Mouse (Mus musculus) heart, postnatal 0 days (tissue): Measurements from ENCODE around the gene Rfng. TPM values are rescaled to one million over a fixed set of nuclear protein-coding genes. Genes with fewer than 3 reads are reported as not detected.
"Not testable (repeated sequence)": the region's sequence is repeated elsewhere in the genome, so short reads cannot be mapped to it uniquely, and the experiment has no call there.

Source experiments
- ATAC-seq: fragments of 200-750 bp; cut with Nextera tagmentation; 2 replicates; pipeline ENCODE4 v1.8.0; 2017; ENCODE audit warnings: low read depth, moderate number of reproducible peaks, moderate library complexity; ENCODE audit not compliant: insufficient read depth
- DNase-seq: peaks from one replicate; pipeline ENCODE4 v3.0.0-alpha.2; 2016; ENCODE audit warnings: low spot score
- H3K27ac ChIP-seq: fragments of 300-500 bp; sonication (generic); 2 replicates; pipeline ENCODE4 v1.5.1; 2014; ENCODE audit warnings: low read depth, mild to moderate bottlenecking
- H3K27me3 ChIP-seq: fragments of 300-500 bp; sonication (generic); 2 replicates; pipeline ENCODE4 v1.6.1; 2014; ENCODE audit warnings: low read length, mixed read lengths; ENCODE audit not compliant: control insufficient read depth, insufficient read depth
- H3K36me3 ChIP-seq: fragments of 300-500 bp; sonication (generic); replicated peaks from 2 replicates; pipeline ENCODE4 v1.6.1; 2014; ENCODE audit warnings: low read length, mixed read lengths; ENCODE audit not compliant: control insufficient read depth, insufficient read depth
- H3K4me1 ChIP-seq: fragments of 300-500 bp; sonication (generic); 2 replicates; pipeline ENCODE4 v1.6.1; 2014; ENCODE audit warnings: antibody characterized with exemption; ENCODE audit not compliant: control insufficient read depth, insufficient read depth
- H3K4me2 ChIP-seq: fragments of 300-500 bp; sonication (generic); 2 replicates; pipeline ENCODE4 v1.6.1; 2014; ENCODE audit warnings: low read depth, mild to moderate bottlenecking, low read length, moderate library complexity
- H3K4me3 ChIP-seq: fragments of 300-500 bp; sonication (generic); 2 replicates; pipeline ENCODE4 v1.5.1; 2014; ENCODE audit warnings: low read depth, low read length
- H3K9ac ChIP-seq: fragments of 300-500 bp; sonication (generic); replicated peaks from 2 replicates; pipeline ENCODE4 v1.6.1; 2014; ENCODE audit warnings: low read depth, low read length, mixed read lengths
- H3K9me3 ChIP-seq: fragments of 300-500 bp; sonication (generic); replicated peaks from 2 replicates; pipeline ENCODE4 v1.6.1; 2016; ENCODE audit warnings: low read length; ENCODE audit not compliant: control insufficient read depth
- CTCF ChIP-seq: IDR thresholded peaks from 2 replicates; pipeline ENCODE4 v1.5.1; 2016; ENCODE audit warnings: antibody characterized with exemption, control low read depth, low read depth
- EP300 ChIP-seq: IDR thresholded peaks from 2 replicates; pipeline ENCODE4 v1.6.1; 2016; ENCODE audit warnings: antibody characterized with exemption, low read depth
- WGBS: fragments of 180-500 bp; shearing (Covaris S2); extraction: QIAGEN DNeasy Blood & Tissue Kit; methylation state at CpG from one replicate; pipeline ENCODE4 v1.1.7; 2014; 5-methylcytosine and 5-hydroxymethylcytosine counted together
- polyA plus RNA-seq: library from polyadenylated mRNA; unstranded; fragments of >200 nt; fragmentation: Nextera tagmentation; extraction: Ambion mirVana; gene quantifications from 2 replicates; pipeline ENCODE4 v1.2.1, GENCODE M21; 2015
- total RNA-seq: library from RNA; depleted of rRNA; stranded (reverse); fragments of >200 nt; gene quantifications from 2 replicates; pipeline ENCODE4 v1.2.3, GENCODE M21; 2014; ENCODE audit warnings: low replicate concordance

Gene Rfng
- total and polyA plus RNA-seq, 2 experiments from 2014 or later = 14.5 to 15.3 TPM

DNA sequence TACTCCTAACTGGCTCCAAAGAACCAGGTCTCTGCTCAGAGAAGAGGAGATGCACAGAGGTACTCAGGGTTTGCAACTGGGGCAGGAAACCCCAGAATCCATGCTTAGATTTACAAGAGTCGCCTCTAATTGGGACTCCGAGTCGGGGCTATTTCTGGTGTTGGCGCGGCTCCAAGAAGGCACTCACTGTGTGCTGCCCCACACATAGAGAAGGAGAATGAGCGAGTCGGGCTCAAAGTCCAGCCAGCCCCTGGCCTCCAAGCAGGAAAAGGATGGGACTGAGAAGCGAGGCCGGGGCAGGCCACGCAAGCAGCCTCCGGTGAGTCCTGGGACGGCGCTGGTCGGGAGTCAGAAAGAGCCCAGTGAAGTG, 21.4 kb downstream of the Rfng start, which contains the start of gene Hmga1b:
Hmga1b (plus strand) TSS at position 123 of the 370 bp plus-strand sequence.
- H3K36me3 ChIP-seq, H3K27ac ChIP-seq, H3K4me1 ChIP-seq, H3K4me3 ChIP-seq, H3K27me3 ChIP-seq, DNase-seq, H3K9ac ChIP-seq: not testable (repeated sequence)
- H3K4me2 ChIP-seq = peak within 1 kb of the TSS; percentile 21; the same call in 1 of the 2 replicates
- peak; percentile 28; the same call in 1 of the 2 replicates for ATAC-seq
- H3K9me3 ChIP-seq = peaks cover 11% of the 10 kb centered on the region; the same call in 1 of the 2 replicates
- 5% methylated on average over 14 of the region's 14 CpGs for WGBS

DNA sequence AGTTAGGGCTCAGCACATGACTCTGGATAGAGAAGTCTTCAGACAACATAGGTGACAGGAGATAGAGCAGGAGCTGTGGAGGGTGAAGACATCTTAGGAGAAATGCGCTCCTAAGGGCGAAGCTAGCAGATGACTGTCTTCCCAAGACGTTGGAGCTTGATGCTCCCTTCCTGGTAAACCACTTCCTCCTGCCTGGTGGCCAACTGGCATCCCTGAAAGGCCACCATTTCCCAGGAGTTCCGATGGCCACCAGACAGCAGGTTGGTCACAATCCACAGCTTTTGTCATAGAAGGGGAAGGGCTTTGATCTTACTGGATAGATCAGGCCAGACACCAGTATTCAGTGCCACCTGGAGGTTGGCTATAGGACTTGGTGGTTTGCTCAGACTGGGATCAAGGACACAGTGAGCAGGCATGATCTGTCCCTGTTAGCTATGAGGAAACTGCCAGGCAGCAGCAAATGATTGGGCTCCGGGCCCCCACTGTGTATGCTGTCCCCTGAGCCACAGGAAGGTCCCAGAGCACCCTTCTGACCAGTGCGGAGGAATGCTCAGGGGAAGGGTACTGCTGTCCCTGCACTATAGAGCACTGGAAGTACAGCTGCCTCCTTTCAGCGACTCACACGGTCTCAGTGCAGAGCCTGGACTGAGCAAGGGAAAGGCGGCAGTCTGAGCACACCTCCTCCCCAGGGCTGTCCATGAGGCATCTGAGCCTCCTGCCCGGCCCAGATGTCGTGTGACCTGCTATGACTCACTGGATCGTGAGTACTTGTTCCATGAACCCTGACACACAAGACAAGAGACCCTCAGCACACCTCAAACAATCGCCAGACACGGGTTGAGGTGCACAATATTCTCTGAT, 22.0 kb downstream of the Rfng start:
- 51% methylated on average over 14 of the region's 14 CpGs for WGBS
- peak overlapping the region; percentile 21; the same call in 1 of the 2 replicates for H3K4me2 ChIP-seq
- H3K27me3 ChIP-seq = peaks cover 4% of the 10 kb centered on the region; the same call in 1 of the 2 replicates
- H3K9ac ChIP-seq = no peak overlapping the region
- no peak overlapping the region for H3K4me3 ChIP-seq
- H3K36me3 ChIP-seq = no peaks in the 10 kb centered on the region
- H3K27ac ChIP-seq = no peak overlapping the region
- H3K4me1 ChIP-seq = peaks cover 6% of the 10 kb centered on the region
- 0 out of 2 replicates have a peak, but pooled peaks have one; percentile 34 for ATAC-seq
- peaks cover 13% of the 10 kb centered on the region; the same call in 1 of the 2 replicates for H3K9me3 ChIP-seq
- peak; percentile 24 for DNase-seq
- TF ChIP-seq EP300 = no peak
- no peak for TF ChIP-seq CTCF

DNA sequence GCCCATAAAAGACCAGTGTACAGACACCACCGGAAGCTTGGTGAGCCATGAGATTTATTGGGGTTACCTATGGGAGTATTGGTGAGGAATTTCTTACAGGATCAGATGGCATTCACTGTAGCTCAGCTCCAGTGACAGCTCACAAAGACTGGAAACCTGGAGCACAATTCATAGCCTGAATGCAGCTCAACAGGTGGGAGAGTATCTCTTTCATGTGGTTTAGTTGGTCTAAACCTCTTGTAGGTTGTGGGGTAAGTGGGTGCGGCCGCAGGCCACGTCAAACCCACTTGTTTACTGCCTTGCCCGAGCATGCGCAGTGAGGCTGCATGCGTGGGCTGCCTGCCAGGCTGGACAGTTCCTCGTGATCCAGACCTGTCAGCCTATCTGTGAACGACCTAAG, 23.8 kb downstream of the Rfng start:
- ATAC-seq (peak; percentile 25; the same call in 1 of the 2 replicates), DNase-seq (no peak)
- Histone ChIP-seq H3K4me1 (peaks cover 6% of the 10 kb centered on the region), H3K27ac (no peak overlapping the region), H3K9me3 (peaks cover 13% of the 10 kb centered on the region; the same call in 1 of the 2 replicates), H3K36me3 (no peaks in the 10 kb centered on the region), H3K4me3 (no peak overlapping the region), H3K4me2 (no peak overlapping the region), H3K9ac (no peak overlapping the region), H3K27me3 (peaks cover 4% of the 10 kb centered on the region; the same call in 1 of the 2 replicates)
- WGBS = 58% methylated on average over 9 of the region's 9 CpGs
- TF ChIP-seq CTCF = no peak
- TF ChIP-seq EP300 = no peak

DNA sequence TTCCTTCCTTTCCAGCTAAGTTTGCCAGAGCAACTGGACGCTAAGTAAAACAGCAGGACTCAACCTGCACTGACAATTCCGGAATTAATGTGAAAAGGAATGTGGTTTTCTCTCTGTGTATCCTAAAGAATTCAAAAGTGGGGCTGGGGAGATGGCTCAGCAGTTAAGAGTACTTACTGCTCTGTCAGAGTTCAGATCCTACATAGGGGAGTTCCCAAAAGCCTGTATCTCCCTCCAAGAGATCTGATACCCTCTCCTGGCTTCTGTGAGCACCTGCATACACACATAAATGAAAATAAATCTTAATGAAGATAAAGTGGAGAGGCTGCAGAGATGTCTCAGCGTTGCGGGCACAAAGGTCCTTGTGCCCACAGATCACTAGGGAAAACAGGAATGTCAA, 32.4 kb downstream of the Rfng start:
- WGBS = 65% methylated on average over 4 of the region's 4 CpGs
- Histone ChIP-seq H3K36me3 (no peaks in the 10 kb centered on the region), H3K9me3 (no peaks in the 10 kb centered on the region), H3K4me3 (no peak overlapping the region), H3K4me1 (no peaks in the 10 kb centered on the region), H3K27ac (no peak overlapping the region), H3K27me3 (no peaks in the 10 kb centered on the region), H3K9ac (no peak overlapping the region), H3K4me2 (no peak overlapping the region)
- ATAC-seq (no peak), DNase-seq (no peak)
- TF ChIP-seq EP300 (no peak), CTCF (no peak)

DNA sequence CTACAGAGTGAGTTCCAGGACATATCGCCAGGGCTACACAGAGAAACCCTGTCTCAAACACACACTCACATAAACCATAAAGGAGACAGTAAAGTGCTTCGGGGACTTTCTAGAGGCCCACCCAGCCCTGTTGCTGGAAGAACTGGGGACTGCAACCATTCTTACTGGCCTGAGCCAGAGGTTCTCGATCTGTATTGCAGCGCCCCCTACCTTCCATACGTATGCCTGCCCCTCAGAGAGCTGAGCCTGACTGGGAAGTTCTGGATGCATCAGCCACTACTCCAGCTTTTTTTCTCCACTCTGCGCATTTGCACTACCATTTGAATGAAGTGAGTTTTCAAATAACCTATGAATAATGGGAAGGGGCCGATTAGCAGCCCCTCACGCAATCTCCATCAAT, 34.6 kb downstream of the Rfng start:
- Histone ChIP-seq H3K36me3 (no peaks in the 10 kb centered on the region), H3K4me1 (no peaks in the 10 kb centered on the region), H3K4me3 (no peak overlapping the region), H3K4me2 (no peak overlapping the region), H3K9me3 (no peaks in the 10 kb centered on the region), H3K27me3 (0 out of 2 replicates have a peak, but pooled peaks cover 3% of the 10 kb centered on the region), H3K27ac (no peak overlapping the region), H3K9ac (no peak overlapping the region)
- TF ChIP-seq CTCF = peak; percentile 44
- no peak for TF ChIP-seq EP300
- ATAC-seq (no peak), DNase-seq (no peak)
- WGBS = 51% methylated on average over 8 of the region's 8 CpGs
